Mouse (Mus musculus) hindbrain, embryonic 15.5 days (tissue): ENCODE measurements around the gene Kifc5b. TPM values are rescaled to one million over a fixed set of nuclear protein-coding genes. Genes with fewer than 3 reads are reported as not detected.

Experiments used
- ATAC-seq: fragments of 200-750 bp; cut with Nextera tagmentation; 2 replicates; pipeline ENCODE4 v1.8.0; 2017; ENCODE audit warnings: low read depth, moderate number of reproducible peaks, moderate TSS enrichment; ENCODE audit not compliant: low FRiP score
- H3K27ac ChIP-seq: fragments of 300-500 bp; sonication (generic); replicated peaks from 2 replicates; pipeline ENCODE4 v1.5.1; 2015; ENCODE audit warnings: mild to moderate bottlenecking, inconsistent platforms
- H3K27me3 ChIP-seq: fragments of 300-500 bp; sonication (generic); 2 replicates; pipeline ENCODE4 v1.6.1; 2015; ENCODE audit warnings: control low read depth, inconsistent platforms
- H3K36me3 ChIP-seq: fragments of 300-500 bp; sonication (generic); 2 replicates; pipeline ENCODE4 v1.6.1; 2015; ENCODE audit warnings: control low read depth, inconsistent platforms
- H3K4me1 ChIP-seq: fragments of 300-500 bp; sonication (generic); replicated peaks from 2 replicates; pipeline ENCODE4 v1.6.1; 2015; ENCODE audit warnings: control low read depth, inconsistent platforms
- H3K4me2 ChIP-seq: fragments of 300-500 bp; sonication (generic); 2 replicates; pipeline ENCODE4 v1.6.1; 2015; ENCODE audit warnings: moderate library complexity, mild to moderate bottlenecking, inconsistent platforms
- H3K4me3 ChIP-seq: fragments of 300-500 bp; sonication (generic); 2 replicates; pipeline ENCODE4 v1.5.1; 2015; ENCODE audit warnings: mild to moderate bottlenecking, inconsistent platforms
- H3K9ac ChIP-seq: fragments of 300-500 bp; sonication (generic); 2 replicates; pipeline ENCODE4 v1.6.1; 2015; ENCODE audit warnings: inconsistent platforms
- H3K9me3 ChIP-seq: fragments of 300-500 bp; sonication (generic); 2 replicates; pipeline ENCODE4 v1.6.1; 2016; ENCODE audit warnings: control low read depth, inconsistent platforms
- WGBS: fragments of 180-500 bp; shearing (Covaris S2); methylation state at CpG from one replicate; pipeline ENCODE4 v1.1.7; 2015; 5-methylcytosine and 5-hydroxymethylcytosine counted together
- polyA plus RNA-seq: library from polyadenylated mRNA; unstranded; fragments of >200 nt; fragmentation: Nextera tagmentation; extraction: Ambion mirVana; gene quantifications from 2 replicates; pipeline ENCODE4 v1.2.1, GENCODE M21; 2015

Gene Kifc5b
- polyA plus RNA-seq, 1 experiment from 2014 or later = 3.7 TPM

GRCm38 (mm10) chr17:26939178-26939972 lies 22.5 kb downstream of the Kifc5b start, which contains the start of gene Cuta:
Gene Cuta, minus strand, starts transcription at chr17:26939569.
- Histone ChIP-seq H3K9ac (peak within 1 kb of the TSS; percentile 68), H3K4me2 (peak within 1 kb of the TSS; percentile 98), H3K9me3 (no peaks in the 10 kb centered on the region), H3K4me3 (peak within 1 kb of the TSS; percentile 70), H3K27ac (peak within 1 kb of the TSS; percentile 95), H3K36me3 (peaks cover 15% of the 10 kb centered on the region), H3K27me3 (no peaks in the 10 kb centered on the region), H3K4me1 (peaks cover 53% of the 10 kb centered on the region)
- ATAC-seq = peak; percentile 94
- under 1% methylated on average over 69 of the region's 70 CpGs for WGBS

GRCm38 (mm10) chr17:26939973-26940300 lies 23.0 kb downstream of the Kifc5b start:
- Histone ChIP-seq H3K4me2 (peak overlapping the region; percentile 98), H3K9ac (peak overlapping the region; percentile 65), H3K4me1 (peaks cover 48% of the 10 kb centered on the region), H3K36me3 (peaks cover 11% of the 10 kb centered on the region), H3K27me3 (no peaks in the 10 kb centered on the region), H3K4me3 (peak overlapping the region; percentile 70), H3K9me3 (no peaks in the 10 kb centered on the region), H3K27ac (peak overlapping the region; percentile 95)
- ATAC-seq = no peak
- WGBS = 4% methylated on average over 3 of the region's 3 CpGs

- Histone ChIP-seq H3K4me1 (peaks cover 57% of the 10 kb centered on the region), H3K9ac (peak within 1 kb of the TSS; percentile 67), H3K27me3 (no peaks in the 10 kb centered on the region), H3K4me2 (peak within 1 kb of the TSS; percentile 98), H3K4me3 (peak within 1 kb of the TSS; percentile 70), H3K9me3 (no peaks in the 10 kb centered on the region), H3K27ac (peak within 1 kb of the TSS; percentile 95), H3K36me3 (peaks cover 5% of the 10 kb centered on the region; the same call in 1 of the 2 replicates)
- 0 out of 2 replicates have a peak, but pooled peaks have one; percentile 7 for ATAC-seq
- WGBS = 1% methylated on average over 21 of the region's 24 CpGs
Observed at GRCm38 (mm10) chr17:26941031-26941789, 24.3 kb downstream of the Kifc5b start, which contains the start of gene Syngap1. Gene Syngap1, plus strand, starts transcription at chr17:26941253.

GRCm38 (mm10) chr17:26941841-26942570 lies 25.1 kb downstream of the Kifc5b start:
- 12% methylated on average over 4 of the region's 4 CpGs for WGBS
- ATAC-seq = no peak
- H3K4me2 ChIP-seq = peak overlapping the region; percentile 98
- no peaks in the 10 kb centered on the region for H3K36me3 ChIP-seq
- H3K4me1 ChIP-seq = peaks cover 65% of the 10 kb centered on the region
- peak overlapping the region; percentile 70 for H3K4me3 ChIP-seq
- peak overlapping the region; percentile 95 for H3K27ac ChIP-seq
- H3K9me3 ChIP-seq = no peaks in the 10 kb centered on the region
- H3K9ac ChIP-seq = peak overlapping the region; percentile 67
- no peaks in the 10 kb centered on the region for H3K27me3 ChIP-seq

- ATAC-seq = no peak
- H3K9ac ChIP-seq = peak overlapping the region; percentile 30
- no peaks in the 10 kb centered on the region for H3K9me3 ChIP-seq
- H3K27ac ChIP-seq = peak overlapping the region; percentile 74
- peak overlapping the region; percentile 34 for H3K4me3 ChIP-seq
- H3K4me2 ChIP-seq = peak overlapping the region; percentile 58
- no peaks in the 10 kb centered on the region for H3K27me3 ChIP-seq
- no peaks in the 10 kb centered on the region for H3K36me3 ChIP-seq
- WGBS = 17% methylated on average over 13 of the region's 13 CpGs
- H3K4me1 ChIP-seq = peaks cover 62% of the 10 kb centered on the region
Observed at GRCm38 (mm10) chr17:26945824-26946495, 29.1 kb downstream of the Kifc5b start.

- under 1% methylated on average over 36 of the region's 37 CpGs for WGBS
- H3K9ac ChIP-seq = peak overlapping the region; percentile 30
- H3K4me2 ChIP-seq = peak overlapping the region; percentile 58
- no peaks in the 10 kb centered on the region for H3K9me3 ChIP-seq
- no peaks in the 10 kb centered on the region for H3K27me3 ChIP-seq
- peak overlapping the region; percentile 34 for H3K4me3 ChIP-seq
- no peak for ATAC-seq
- H3K4me1 ChIP-seq = peaks cover 67% of the 10 kb centered on the region
- peak overlapping the region; percentile 74 for H3K27ac ChIP-seq
- H3K36me3 ChIP-seq = no peaks in the 10 kb centered on the region
Observed at GRCm38 (mm10) chr17:26946567-26946966, 29.7 kb downstream of the Kifc5b start.

- H3K4me3 ChIP-seq = peak overlapping the region; percentile 34
- peak overlapping the region; percentile 74 for H3K27ac ChIP-seq
- no peaks in the 10 kb centered on the region for H3K9me3 ChIP-seq
- WGBS = 25% methylated on average over 12 of the region's 12 CpGs
- H3K4me1 ChIP-seq = peaks cover 67% of the 10 kb centered on the region
- no peak for ATAC-seq
- peak overlapping the region; percentile 30; the same call in 1 of the 2 replicates for H3K9ac ChIP-seq
- no peaks in the 10 kb centered on the region for H3K27me3 ChIP-seq
- H3K4me2 ChIP-seq = peak overlapping the region; percentile 58
- no peaks in the 10 kb centered on the region for H3K36me3 ChIP-seq
Observed at GRCm38 (mm10) chr17:26947231-26948100, 30.6 kb downstream of the Kifc5b start.

- no peak for ATAC-seq
- Histone ChIP-seq H3K36me3 (no peaks in the 10 kb centered on the region), H3K4me3 (peak overlapping the region; percentile 74), H3K27ac (peak overlapping the region; percentile 90), H3K9ac (peak overlapping the region; percentile 74), H3K27me3 (no peaks in the 10 kb centered on the region), H3K4me2 (peak overlapping the region; percentile 85), H3K9me3 (no peaks in the 10 kb centered on the region), H3K4me1 (peaks cover 72% of the 10 kb centered on the region)
- WGBS = 0% methylated on average over 27 of the region's 87 CpGs
Observed at GRCm38 (mm10) chr17:26948316-26949050, 31.6 kb downstream of the Kifc5b start.

- WGBS = 3% methylated on average over 9 of the region's 14 CpGs
- Histone ChIP-seq H3K4me2 (peak overlapping the region; percentile 85), H3K36me3 (no peaks in the 10 kb centered on the region), H3K27ac (peak overlapping the region; percentile 90), H3K9me3 (no peaks in the 10 kb centered on the region), H3K4me1 (peaks cover 78% of the 10 kb centered on the region), H3K9ac (peak overlapping the region; percentile 74), H3K27me3 (no peaks in the 10 kb centered on the region), H3K4me3 (peak overlapping the region; percentile 74)
- ATAC-seq = peak; percentile 6; the same call in 1 of the 2 replicates
Observed at GRCm38 (mm10) chr17:26949051-26949577, 32.2 kb downstream of the Kifc5b start.

GRCm38 (mm10) chr17:26949866-26950265 lies 33.0 kb downstream of the Kifc5b start:
- Histone ChIP-seq H3K9me3 (no peaks in the 10 kb centered on the region), H3K4me1 (peaks cover 79% of the 10 kb centered on the region), H3K36me3 (peaks cover 5% of the 10 kb centered on the region), H3K27ac (peak overlapping the region; percentile 90), H3K4me2 (peak overlapping the region; percentile 85), H3K4me3 (peak overlapping the region; percentile 74), H3K9ac (peak overlapping the region; percentile 74), H3K27me3 (no peaks in the 10 kb centered on the region)
- 25% methylated on average over 5 of the region's 5 CpGs for WGBS
- no peak for ATAC-seq
